Mouse (Mus musculus) megakaryocyte, adult 5-6 weeks (primary cell): ENCODE results near the gene Leng8. TPM values are rescaled to one million over a fixed set of nuclear protein-coding genes. Genes with fewer than 3 reads are reported as not detected.
"Not testable (repeated sequence)": the region's sequence is repeated elsewhere in the genome, so short reads cannot be mapped to it uniquely, and the experiment has no call there.

ENCODE experiments used
- ATAC-seq: 2 replicates; pipeline ENCODE4 v1.8.0; 2016; ENCODE audit warnings: mild to moderate bottlenecking, inconsistent platforms; ENCODE audit not compliant: poor library complexity, severe bottlenecking
- total RNA-seq, 2 experiments: library from RNA; stranded (forward) in 1 of 2; stranded (reverse) in 1 of 2; fragments of 153-499, 151-499 nt in 1 of 2; fragments of 221-1000, 200-1000 nt in 1 of 2; gene quantifications; 2 replicates each; pipeline versions ENCODE4 v1.2.3 to v1.2.4; 2015 to 2017

The Leng8 gene
- total RNA-seq, 2 experiments from 2014 or later = 34.2 to 35.2 TPM

DNA sequence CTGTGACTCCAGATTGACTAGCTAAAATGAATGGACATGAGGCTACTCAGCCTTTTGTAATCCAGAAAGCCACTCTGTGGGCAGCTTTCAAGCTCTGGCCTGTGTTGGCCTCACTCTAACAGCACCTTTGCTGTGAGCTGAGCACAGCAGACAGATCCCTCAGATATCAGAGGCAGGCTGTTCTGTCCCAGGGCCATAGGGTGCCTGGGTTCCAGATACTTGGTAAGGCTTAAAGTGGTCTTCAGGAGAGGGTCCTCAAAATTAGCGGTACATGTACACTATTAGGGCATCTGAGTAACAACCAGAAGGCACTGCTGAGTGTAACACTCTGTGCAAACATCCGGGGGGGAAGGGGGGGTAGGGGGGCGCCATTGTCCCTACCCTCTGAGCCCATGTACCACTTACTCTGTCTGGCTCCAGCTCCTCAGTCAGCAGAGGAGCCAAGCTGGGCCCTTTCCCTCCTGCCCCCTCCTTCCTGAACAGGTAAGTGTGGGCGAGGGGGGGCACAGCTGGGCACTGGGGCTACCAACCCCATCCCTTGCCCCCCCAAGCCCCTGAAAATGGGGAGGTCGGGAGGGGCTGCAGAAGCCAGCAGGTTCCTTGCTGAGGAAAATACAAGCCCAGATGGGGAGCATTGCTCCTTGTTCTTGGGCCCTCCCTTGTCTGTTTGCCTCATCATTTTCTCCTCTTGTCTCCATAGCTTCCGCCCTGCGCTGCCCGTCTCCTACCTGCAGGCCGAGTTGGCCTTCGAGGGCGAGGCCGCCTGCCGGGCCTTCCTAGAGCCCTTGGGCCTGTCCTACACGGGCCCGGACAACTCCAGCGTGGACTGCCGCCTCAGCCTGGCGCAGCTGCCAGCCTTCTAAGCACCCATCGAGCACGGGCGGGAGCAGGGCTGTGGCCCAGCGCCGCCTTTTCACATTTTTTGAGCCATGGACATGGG, 9.7 kb downstream of the Leng8 start:
- ATAC-seq = no peak

GRCm38 (mm10) chr7:4147371-4147770, 10.5 kb downstream of the Leng8 start:
- no peak for ATAC-seq

DNA sequence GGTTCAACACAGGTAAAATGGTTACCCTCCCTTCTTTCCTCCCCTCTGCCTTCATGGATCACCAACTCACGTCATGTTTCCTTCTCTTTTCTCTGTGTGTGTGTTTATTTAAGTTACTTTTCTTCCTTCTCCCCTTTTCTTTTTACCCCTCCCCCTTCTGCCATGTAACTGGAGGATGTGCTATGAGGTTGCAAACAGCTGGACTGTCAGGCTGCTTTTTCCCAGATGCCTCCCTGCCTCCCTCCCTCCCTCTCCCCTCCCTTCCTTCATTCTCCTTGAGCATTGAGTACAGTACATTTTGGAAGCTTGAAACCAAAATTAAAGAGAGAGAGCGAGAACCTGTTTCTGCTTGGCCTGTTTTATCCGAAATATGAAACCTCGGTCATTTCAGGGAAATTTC, 11.0 kb downstream of the Leng8 start:
- no peak for ATAC-seq

DNA sequence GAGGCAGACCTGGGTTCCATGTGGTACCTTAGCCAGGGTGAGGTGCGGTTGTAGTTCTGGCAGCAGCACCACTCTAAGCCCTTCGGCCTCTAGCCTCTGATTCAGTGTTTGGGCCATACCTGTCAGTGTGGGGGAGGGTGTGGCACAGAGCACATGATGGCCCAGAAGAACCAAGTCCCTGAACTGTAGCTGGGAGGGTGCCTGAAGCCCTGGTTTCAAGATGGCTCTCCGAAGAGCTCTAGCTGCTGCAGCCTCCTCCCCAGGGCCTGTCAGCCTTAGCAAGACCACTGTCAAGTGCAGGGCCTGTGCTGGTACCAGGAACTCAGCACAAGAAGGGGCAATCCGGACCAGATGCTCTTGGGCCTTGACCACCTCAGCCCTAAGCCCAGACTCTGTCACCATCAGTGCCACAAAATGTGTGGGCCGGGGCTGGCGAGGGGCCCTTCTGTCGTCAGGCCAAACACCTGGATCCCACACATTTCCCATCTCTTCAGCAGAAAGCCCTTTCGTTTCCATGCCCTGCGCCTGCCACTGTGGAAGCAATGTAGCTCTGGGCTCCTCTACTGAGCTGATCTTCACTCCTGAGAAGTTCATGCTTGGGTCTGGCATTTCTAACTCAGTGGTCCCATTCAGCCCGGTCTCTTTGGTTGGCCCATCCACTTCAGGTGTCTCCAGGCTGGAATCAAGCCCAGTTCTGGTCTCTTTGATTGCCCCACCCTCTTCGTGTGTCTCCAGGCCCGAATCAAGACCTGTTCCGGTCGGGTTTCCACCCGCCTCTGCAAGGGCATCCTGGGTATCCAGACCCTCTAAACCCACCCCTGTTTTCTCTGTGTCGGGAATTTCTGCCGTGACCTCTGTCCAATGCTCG, 11.7 kb downstream of the Leng8 start:
- ATAC-seq = peak; percentile 20

GRCm38 (mm10) chr7:4149209-4150054, 12.6 kb downstream of the Leng8 start:
- ATAC-seq = peak; percentile 68

DNA sequence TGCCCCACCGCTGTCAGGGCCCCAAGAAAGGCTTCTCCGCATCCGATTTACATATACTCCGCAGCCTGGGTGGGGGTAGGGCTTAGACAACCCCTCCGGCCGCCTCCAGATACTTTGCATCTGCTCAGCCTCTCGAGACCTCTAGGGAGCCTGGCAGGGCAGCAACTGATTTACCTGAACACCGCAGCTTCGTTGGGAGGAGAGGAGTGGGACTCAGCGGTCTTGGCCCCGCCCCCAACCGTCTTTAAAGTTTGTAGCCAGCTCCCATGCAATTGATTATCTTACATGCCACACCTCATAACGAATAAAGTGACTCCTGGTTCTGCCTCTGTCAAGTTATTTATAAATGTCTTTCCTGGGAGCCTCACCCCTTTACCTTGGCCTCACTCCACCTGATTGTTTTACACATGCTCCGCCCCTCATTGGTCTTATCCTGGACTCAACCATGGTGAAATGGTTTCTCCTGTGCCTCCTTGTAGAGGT, 13.3 kb downstream of the Leng8 start, which contains the start of gene Leng9:
Gene Leng9 (minus strand): TSS at position 316 of the 483 bp plus-strand sequence.
- ATAC-seq = peak; percentile 4; the same call in 1 of the 2 replicates

- ATAC-seq = peak; percentile 18
These were observed 14.0 kb downstream of the Leng8 start for GRCm38 (mm10) chr7:4150811-4151221.

DNA sequence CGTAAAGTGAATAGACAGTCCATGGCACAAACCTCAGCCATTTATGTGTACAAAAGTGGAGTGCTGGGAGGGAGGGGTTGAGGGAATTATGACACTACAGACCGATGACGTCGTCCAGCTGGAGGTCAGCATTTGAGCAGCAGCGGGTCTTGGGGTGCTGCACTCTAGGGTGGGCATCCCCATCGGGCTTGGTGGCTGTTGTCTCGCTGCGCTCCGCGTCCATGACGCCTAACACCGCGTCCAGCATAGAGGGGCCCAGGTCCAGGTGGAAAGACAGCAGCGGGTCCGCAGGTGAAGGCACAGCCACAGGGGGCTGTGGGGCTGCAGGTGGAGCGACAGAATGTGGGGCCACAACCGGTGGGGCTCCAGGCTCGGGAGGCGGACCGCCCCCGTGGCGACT, 14.4 kb downstream of the Leng8 start:
- no peak for ATAC-seq

- no peak for ATAC-seq
These were observed 17.5 kb downstream of the Leng8 start for GRCm38 (mm10) chr7:4154356-4154755.

GRCm38 (mm10) chr7:4154976-4155375, 18.1 kb downstream of the Leng8 start:
- no peak for ATAC-seq

GRCm38 (mm10) chr7:4161596-4161995, 24.8 kb downstream of the Leng8 start:
- ATAC-seq = not testable (repeated sequence)

DNA sequence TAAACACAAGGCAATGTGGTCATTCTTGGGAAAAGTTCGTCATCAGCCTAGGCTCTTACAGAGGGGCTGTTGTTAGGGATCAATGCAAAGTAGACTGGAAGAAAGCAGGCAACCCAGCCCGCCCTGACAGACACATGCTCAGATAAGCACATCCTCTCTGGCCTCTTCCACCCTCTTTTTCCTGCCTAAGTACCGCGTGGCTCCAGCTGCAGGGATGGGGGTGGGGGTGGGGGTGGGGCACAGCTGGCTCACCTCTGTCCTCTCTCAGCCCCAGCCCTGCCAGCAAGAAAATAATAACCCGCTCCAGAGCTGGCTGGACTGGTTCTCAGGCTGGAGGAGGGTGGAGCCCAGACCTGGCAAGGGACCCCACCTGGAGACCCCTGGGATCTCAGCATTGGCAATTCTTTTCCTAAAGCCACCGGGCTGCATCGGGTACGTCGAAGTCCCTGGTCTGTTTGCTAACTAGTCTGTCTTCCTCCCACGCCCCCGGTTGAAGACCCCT, 26.8 kb downstream of the Leng8 start:
- no peak for ATAC-seq

DNA sequence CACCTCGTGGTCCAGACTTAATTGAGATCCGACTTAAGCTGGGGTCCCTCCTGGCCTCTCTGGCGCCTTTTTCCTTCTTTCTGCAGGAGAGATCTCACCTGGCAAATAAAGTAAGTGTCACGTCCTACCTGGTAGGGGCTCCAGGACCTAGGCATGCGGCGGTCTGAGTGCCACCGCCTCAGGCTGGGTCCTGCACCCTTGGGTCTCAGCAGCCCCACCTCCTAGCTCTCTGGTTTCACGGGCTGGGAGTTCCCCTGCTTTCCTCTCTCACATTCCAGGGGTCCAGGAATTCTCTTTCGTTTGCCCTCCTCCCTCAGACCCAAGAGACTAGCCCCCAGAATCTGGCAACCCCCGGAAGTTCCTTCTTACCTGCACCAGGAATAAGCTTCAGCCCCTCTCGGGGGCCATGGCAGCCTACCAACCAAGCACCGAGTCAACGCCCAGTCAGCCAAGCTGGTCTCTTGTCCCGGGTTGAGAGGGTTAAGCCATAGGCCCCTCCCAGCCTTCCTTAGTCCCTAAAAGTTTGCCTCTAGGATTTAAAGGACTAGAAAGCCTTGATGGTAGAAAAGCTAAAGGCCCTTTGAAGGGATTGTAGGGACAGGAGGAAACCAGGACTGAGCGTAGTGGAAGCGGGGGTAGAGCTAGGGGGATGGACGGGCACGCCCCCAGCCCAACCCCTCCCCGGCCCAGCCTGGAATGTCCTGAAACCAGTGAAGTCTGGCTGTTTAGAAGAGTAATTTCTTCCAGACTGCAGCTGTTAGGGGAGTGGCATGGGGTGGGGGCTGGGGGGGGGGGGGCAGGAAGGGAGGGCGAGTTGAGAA, 27.5 kb downstream of the Leng8 start, which contains the start of gene Cdc42ep5:
Gene Cdc42ep5 (minus strand): TSS at position 771 of the 821 bp plus-strand sequence.
- no peak for ATAC-seq

- ATAC-seq = no peak
These were observed 28.4 kb downstream of the Leng8 start for GRCm38 (mm10) chr7:4165286-4165685.

GRCm38 (mm10) chr7:4167098-4167497, 30.3 kb downstream of the Leng8 start:
- ATAC-seq = no peak

DNA sequence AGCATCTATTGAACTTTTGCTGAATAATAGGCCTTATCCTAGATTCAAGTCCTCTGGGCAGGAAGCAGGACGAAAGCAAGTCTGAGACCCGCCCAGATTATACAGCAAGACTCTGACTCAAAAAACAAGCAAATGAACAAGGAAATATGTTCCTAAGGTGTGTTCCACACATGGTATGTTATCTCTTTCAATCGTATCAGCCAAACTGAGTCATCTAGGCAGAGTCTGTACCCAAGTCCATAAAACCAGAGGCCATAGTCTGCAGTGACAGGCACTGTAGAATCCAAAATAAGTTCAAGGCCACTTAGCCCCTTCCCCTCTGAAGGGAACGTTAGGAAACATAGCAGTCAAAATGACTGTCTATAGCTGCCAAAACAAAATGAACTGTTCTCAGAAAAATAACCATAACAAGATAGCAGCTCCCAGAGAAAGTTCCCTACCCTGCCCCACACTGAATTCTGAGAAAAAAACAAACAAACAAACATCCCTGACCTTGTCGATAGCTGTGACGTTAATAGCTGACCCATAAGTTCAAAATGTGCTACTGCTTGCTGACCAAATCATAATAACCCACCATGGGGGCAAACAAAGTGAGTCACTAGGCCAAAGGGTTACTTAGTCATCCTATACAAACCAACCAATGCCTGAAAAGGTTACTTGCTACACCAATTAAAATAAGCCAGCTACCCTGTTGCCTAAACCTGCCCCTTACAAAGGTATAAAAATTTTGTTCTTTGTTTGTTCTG, 33.5 kb downstream of the Leng8 start:
- no peak for ATAC-seq

GRCm38 (mm10) chr7:4178438-4178837, 41.6 kb downstream of the Leng8 start:
- no peak for ATAC-seq
